Mouse (Mus musculus) layer of hippocampus, adult 2 months (tissue): ENCODE results near the gene Iqsec1. TPM values are rescaled to one million over a fixed set of nuclear protein-coding genes. Genes with fewer than 3 reads are reported as not detected.

Experiments used
- DNase-seq, 2 experiments: peaks; one replicate each; pipeline ENCODE4 v3.0.0; 2022; ENCODE audit warnings: low spot score in 2 of 2
- H3K27ac ChIP-seq: fragments of 200-600 bp; 2 replicates; pipeline ENCODE4 v1.8.1; 2022
- H3K4me3 ChIP-seq: fragments of 200-600 bp; 2 replicates; pipeline ENCODE4 v1.8.1; 2022; ENCODE audit warnings: mild to moderate bottlenecking
- CTCF ChIP-seq: fragments of 200-600 bp; conservative IDR thresholded peaks from 2 replicates; pipeline ENCODE4 v1.8.1; 2022; ENCODE audit warnings: antibody characterized with exemption, mild to moderate bottlenecking, moderate library complexity
- total RNA-seq, 2 experiments: library from RNA; stranded (reverse); gene quantifications; 2 replicates each; pipeline ENCODE4 v1.2.3; 2021

Gene Iqsec1
- total RNA-seq, 2 experiments from 2014 or later, result 250 to 270 TPM

DNA sequence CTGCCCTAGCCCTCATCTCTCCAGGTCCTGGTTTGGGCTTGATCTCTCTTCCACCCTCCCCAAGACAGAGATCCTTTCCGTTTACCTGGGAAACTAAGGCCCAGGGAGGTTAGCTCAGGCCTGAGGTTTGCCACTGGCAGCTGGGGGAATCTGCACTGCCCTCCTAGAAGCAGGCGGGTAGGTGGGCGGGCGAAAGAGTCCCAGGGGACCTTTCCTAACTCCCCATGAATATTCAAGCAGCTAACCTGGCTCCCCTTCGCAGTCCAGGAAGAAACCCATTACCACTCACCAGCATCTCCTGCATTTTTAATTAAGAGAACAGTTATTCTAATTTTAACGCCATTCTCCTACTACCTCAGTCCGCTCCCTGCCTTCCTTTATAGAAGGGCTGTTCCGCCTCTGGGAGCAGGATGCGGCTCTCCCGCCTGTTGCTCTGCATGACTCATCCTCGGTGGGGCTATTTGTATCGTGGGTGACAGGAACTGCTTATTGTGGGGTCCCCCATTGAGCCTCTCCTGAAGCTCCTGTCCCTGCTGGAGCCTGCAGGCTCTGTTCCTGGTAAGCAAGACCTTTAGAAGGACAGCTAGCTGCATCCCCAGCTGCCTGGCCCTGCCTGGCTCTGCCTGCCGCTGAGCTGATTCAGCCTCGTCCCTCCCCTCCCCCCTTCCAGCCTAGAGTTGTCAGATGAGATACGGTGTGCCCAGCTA lies 12.5 kb upstream of the Iqsec1 start:
- H3K4me3 ChIP-seq, result peak overlapping the region; percentile 3; the same call in 1 of the 2 replicates
- TF ChIP-seq CTCF, result no peak
- peak overlapping the region; percentile 83 for H3K27ac ChIP-seq
- DNase-seq, result peak; percentile 31 to 42

DNA sequence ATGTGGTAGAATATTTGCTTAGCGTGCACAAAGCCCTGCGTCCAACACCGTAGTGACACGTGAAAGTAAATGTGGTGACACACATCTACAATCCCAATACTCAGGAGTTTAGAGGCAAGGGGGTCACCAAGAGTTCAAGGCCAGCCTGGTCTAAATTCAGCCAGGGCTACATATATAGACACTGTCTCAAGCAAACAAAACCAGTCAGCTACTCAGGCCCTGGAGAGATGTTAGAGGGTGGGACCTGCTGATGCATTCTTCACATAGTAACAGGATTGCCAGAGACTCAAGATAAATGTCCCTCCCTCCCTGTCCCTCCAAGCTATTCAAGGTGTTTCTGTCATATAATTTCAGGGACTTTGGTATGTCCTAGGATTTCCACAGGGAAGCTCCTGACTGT lies 10.7 kb upstream of the Iqsec1 start:
- Histone ChIP-seq H3K4me3 (no peak overlapping the region), H3K27ac (no peak overlapping the region)
- TF ChIP-seq CTCF, result no peak
- no peak for DNase-seq

DNA sequence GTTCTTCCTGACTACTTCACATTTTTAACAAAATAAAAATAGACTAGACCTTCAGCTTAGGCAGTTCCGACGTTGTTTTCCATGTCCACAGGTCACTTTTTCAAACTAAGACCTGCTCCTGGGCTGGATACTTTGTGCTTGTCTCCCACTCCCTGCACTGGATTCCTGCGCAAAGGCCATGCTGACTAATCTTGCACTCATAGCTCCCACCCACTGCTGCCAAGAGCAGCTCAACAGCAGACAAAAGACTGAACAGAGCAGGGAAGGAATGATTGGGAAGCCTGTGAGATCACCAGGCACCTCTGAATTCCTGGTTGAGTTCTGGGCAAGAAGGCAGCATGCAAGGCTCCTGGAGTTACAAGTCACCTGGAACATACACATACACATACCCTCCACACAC lies 8.5 kb upstream of the Iqsec1 start:
- no peak for TF ChIP-seq CTCF
- no peak overlapping the region for H3K4me3 ChIP-seq
- no peak for DNase-seq
- no peak overlapping the region for H3K27ac ChIP-seq

DNA sequence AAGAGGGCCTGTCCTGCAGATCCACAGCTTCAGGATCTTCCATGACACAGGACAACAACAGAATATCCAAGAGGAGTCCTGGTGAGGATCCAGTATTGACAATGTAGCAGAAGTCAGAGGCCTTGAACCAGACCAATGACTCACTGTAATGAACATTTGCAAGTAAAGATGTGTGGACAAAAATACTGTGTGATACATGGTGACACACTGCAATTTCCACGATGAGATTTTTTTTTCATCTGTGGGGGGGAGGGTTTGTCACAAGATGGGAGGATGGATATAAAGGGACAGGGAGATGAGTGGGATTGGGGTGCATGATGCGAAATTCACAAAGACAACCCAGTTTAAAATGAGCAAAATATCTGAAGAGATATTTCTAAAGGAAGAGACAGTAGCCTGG lies 7.7 kb upstream of the Iqsec1 start:
- no peak for DNase-seq
- no peak overlapping the region for H3K4me3 ChIP-seq
- TF ChIP-seq CTCF, result no peak
- H3K27ac ChIP-seq, result no peak overlapping the region

DNA sequence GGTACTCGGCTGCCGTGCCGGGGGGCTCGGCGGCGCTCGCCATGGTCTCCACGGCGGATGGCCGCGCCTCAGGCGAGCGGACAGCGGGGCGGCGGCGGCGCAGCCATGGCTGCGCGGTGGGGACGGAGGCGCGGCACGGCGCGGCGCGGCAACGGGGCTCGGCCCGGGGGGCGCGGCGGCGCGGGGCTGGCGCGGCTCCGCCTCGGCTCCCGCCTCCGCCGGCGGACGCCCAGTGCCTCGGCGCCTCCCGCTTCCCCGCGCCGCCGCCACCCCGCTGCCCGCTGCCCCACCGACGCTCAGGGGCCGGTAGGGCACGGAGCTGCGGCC lies 223 bp downstream of the Iqsec1 start:
- TF ChIP-seq CTCF, result no peak
- Histone ChIP-seq H3K4me3 (peak overlapping the region; percentile 66), H3K27ac (peak overlapping the region; percentile 69)
- no peak for DNase-seq

DNA sequence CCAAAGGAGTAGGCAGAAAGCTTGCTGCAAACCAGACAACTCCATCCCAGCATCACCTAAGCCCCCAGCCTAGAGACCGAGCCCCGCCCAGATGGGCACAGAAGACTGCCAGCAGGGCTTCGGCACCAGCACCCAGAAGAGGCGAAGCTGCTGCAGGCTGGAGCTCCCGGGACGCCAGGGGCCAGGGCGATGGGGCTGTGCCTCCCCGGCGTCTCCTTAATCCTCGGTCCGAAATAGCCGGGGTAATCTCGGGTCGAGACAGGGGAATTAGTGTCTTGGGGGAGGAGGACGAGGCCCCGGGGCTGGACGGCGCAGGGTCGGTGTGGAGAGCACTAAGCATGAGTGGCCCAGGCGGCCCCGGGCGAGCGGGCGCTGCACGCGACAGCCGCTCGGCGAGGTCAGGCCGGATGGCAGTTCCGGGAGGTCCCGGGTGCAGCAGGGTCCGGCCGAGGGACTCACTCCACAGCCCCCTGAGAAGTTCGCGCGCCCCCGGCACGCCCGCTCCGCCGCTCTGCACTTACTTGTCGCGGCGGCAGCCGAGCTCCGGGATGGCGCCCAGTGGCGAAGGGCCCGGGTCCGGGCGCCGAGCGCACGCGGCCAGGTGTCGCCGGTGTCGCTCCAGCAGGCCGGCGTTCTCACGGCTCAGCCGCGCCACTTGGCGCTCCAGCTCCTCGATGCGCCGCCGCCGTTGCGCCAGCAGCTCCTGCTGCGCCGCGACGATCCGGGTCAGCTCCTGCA lies 755 bp downstream of the Iqsec1 start:
- Histone ChIP-seq H3K4me3 (peak overlapping the region; percentile 66), H3K27ac (peak overlapping the region; percentile 69)
- DNase-seq, result peak in 1 of 2 experiments; percentile 19
- no peak for TF ChIP-seq CTCF

DNA sequence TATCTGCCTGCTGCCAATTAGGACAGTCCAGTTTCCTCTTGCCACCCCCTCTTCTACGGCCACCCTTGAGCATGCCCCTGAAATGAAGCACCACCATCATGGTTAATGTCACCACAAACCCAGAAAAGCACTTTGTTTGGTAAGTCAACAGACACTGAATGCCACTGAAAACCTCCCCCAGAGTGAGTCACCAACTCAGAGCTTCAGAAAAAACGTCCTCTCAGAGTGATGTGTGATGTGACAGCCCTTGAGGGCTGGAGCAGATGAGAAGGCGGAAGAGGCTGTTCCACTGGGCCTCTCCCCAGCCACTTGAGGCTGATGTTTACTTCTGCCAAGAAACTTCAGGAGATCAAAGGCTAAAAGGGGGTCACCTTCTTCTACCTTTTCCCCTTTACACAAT lies 4.4 kb downstream of the Iqsec1 start:
- no peak for TF ChIP-seq CTCF
- peak in 1 of 2 experiments; percentile 15 for DNase-seq
- Histone ChIP-seq H3K27ac (peak overlapping the region; percentile 30; the same call in 1 of the 2 replicates), H3K4me3 (no peak overlapping the region)

DNA sequence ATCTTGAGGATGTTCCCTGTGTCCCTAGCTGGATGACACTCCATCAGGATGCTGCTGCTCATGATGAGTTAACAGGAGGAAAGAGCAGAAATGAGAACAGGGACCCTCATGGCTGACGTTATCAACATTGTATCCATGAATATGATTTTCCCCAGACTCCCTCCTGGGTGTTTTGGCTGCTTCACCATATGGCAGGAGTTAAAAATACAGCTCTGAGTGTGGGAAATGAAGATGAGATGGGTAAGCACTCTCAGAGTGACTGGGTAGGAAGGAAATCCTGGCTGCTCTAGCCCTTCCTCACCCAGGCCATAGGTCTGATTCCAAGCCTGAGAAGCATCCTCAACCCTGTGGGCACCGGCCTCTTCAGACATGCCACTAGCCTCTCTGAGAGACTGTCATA lies 14.2 kb downstream of the Iqsec1 start:
- Histone ChIP-seq H3K27ac (no peak overlapping the region), H3K4me3 (no peak overlapping the region)
- peak in 1 of 2 experiments; percentile 46 for DNase-seq
- TF ChIP-seq CTCF, result no peak

DNA sequence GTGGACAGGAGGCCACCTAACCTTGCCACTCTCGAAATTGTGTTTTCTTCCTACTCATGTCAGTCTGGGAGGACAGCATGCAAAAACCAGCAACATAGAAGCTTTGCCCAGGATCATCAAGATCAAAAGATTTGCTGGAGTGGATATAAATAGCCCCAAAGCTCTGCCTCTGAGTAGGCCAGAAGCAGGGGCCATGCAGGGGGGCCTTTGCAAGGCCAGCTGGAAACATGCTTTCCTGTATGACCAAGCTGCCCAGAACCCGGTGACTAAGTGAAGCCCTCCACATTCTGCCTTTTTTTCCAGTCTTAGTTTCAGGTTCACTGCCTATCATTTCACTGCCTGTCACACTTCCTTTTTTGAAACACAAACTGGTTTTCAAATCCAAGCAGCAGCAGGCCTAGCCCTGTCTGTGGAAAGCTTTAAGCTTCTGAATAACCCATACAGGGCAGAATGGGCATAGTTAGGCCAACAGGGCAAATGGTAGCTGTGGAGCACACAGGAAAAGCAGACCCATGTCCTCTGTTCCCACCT lies 19.1 kb downstream of the Iqsec1 start:
- no peak for TF ChIP-seq CTCF
- Histone ChIP-seq H3K4me3 (no peak overlapping the region), H3K27ac (no peak overlapping the region)
- DNase-seq, result no peak

DNA sequence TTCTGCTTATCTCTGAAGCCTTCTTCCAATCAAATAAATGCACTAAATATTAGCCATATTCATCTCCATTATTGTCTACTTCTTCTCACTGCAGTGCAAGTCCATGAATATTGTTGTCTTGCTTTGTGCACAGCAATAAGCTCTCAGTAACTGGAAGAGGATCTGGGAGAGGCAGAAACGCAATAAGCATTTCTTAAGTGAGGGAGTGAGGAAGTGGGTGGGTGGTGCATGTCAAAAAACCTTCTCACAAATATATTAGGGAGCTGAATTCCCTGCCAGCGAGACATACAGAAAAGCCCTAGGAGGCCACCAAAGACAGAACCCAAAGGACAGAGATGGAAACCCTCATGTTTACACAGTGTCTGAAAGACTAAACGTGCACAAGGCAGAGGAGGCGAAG lies 35.1 kb downstream of the Iqsec1 start:
- no peak for TF ChIP-seq CTCF
- Histone ChIP-seq H3K27ac (no peak overlapping the region), H3K4me3 (no peak overlapping the region)
- DNase-seq, result no peak

DNA sequence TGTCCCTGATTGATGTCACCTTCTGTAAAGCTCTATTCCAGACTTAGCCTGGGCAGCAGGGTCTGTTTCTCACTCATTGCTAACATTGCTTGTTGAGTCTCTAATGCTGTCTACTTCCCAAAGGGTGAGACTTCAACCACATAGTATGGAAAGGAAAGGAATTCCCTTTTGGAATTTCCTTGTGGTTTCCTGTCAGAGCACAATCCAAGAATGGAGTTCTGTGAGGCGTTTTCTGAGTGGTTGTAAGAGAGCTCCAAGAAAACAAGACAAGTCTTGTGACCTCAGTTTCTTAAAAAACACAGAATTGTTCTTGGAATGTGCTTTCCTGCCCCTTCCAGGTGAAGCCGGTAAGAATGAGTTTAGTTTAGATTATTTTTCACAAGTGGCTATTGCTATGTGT lies 37.5 kb downstream of the Iqsec1 start:
- no peak overlapping the region for H3K4me3 ChIP-seq
- no peak overlapping the region for H3K27ac ChIP-seq
- no peak for DNase-seq
- no peak for TF ChIP-seq CTCF

DNA sequence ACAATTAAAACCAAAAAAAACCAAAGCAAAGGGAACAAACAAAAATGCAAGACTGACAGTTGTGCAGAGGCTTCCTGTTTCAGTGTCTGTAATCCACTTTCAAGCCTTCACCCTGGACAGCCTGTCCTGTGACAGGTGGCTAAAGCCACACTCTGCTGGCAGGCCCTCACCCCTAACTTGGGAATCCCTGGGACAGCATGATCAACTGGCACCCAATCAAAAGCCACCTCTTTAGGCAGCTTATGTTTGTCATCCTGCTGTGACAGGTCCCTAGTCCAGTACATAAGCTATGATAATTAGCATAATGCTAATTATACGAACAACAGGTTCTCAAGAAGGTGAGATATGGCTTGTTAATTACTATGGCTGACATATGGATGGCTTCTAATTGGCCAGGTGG lies 40.4 kb downstream of the Iqsec1 start:
- Histone ChIP-seq H3K27ac (no peak overlapping the region), H3K4me3 (no peak overlapping the region)
- no peak for DNase-seq
- TF ChIP-seq CTCF, result no peak

DNA sequence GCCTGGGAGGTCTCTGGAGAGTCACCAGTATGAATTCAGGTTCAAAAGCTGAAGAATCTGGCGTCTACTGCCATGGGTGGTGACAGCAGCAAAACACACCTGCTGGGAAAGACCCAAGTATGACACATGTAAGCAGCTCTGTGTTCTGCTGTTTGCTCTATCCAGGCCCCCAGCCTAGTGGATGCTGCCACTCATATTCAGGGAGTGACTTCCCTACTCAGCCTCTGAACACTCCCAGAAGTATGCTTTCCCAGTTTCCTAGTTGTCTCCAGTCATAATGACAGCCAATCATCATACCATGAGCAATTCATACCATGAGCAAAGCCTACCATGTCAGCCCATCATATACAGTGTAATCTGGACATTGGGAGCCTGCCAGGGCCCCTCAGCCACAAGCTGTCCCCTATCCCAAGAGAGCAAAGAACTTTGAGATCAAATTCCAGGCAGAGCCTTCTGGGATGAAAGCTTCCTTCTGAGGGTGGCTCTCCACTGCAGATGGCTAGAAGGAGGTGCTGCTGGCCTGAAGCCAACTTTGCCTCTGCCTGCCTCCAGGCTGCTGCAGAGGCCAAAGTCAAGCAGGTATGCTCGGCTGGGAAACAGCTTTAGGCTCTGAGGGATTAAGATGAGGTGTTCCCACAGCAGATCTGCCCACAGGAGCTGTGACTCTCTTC lies 42.8 kb downstream of the Iqsec1 start:
- H3K4me3 ChIP-seq, result no peak overlapping the region
- DNase-seq, result peak in 1 of 2 experiments; percentile 47
- H3K27ac ChIP-seq, result no peak overlapping the region
- TF ChIP-seq CTCF, result no peak
